Mouse (Mus musculus) heart, postnatal 0 days (tissue): ENCODE results near the gene Arf5.

Experiments used
- CTCF ChIP-seq: IDR thresholded peaks from 2 replicates; pipeline ENCODE4 v1.5.1; 2016; ENCODE audit warnings: antibody characterized with exemption, control low read depth, low read depth
- EP300 ChIP-seq: IDR thresholded peaks from 2 replicates; pipeline ENCODE4 v1.6.1; 2016; ENCODE audit warnings: antibody characterized with exemption, low read depth

DNA sequence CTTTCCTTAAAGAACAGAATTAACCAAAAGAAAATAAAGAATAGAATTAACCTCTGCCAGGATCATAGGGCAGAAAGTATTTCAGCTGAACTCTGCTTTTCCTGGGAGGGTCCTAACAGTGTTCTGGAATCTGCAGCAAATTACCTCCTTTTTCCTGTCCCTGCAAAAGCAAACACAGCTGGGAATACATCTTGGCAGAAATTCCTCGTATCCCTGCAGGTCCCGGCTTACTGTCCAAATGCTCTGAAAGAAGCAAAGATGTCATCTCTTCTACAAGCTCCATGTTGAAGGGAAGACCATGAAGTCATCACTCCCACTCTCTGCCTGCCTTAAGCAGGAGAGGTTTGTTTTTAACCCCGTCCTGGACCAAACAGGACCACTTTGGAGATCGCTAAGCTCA lies 6.4 kb upstream of the Arf5 start:
- no peak for TF ChIP-seq CTCF
- TF ChIP-seq EP300, result no peak
